Mouse (Mus musculus): ENCODE measurements at regions not wholly inside any gene's neighbourhood (a gene's known extent, or its start where the extent isn't known, plus 50 kb on each side); places are given as distances from the start of the nearest gene placed in this dataset.

DNA sequence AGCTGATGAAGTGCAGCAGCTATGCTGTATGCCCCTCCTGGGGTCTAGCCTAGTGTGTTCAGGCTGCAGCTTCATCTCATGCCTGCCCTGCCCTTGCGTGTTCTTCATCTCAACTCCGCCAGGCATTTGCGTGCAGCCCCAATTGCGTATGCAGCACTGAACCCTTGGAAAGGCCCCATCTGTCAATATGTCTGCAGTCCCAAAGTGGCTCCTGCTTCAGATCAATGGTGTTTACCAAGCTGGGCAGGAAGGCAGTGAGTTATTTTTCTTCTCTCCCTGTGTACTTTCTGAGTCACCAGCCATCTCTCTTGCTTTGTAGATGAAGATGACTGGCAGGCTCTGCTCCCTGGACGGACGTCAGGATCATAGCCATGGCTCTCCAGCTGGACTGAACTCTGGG is 264.5 kb downstream of the Matn1 start:
- in situ Hi-C loops (cut with MboI) = no loop called here

DNA sequence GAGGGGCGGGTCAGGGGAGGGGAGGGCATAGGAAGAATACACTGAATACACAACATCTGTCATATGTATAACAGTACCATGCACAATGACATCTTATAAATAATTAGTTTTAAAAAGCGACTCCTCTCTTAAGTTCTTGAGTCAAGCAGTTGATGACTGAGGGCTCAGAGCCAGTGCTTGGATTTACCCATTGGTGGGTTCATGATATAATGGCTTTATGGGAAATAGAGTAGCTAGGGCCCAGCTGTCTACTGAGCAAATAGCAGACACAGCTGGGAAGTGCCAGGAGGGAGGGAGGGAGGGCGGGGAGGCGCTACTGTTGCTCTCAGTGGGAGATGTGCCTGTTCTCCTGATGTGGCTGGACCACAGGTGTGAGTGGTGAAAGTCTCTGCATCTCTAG is 268.5 kb downstream of the Matn1 start:
- in situ Hi-C loops (cut with MboI) = no loop called here

DNA sequence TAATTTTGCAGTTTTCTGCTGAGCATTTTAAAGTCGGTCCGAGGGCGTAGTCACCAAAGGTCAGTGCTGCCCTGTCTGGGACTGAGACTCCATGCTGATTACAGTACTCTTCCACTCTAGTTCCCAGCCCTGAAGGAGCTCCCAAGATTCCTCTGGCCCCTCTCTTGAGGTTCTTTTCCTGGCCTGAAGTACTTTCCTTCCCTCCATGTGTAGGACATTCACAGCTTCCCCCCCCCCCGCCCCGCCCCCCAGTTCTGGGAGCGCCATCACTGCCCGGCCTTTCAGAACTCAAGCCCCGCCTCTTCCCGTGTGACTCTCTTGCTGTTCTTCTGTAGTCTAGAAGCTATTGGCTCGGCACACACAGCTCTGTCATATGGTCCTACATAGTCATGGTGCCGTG is 271.5 kb downstream of the Matn1 start:
- in situ Hi-C loops (cut with MboI) = no loop called here

DNA sequence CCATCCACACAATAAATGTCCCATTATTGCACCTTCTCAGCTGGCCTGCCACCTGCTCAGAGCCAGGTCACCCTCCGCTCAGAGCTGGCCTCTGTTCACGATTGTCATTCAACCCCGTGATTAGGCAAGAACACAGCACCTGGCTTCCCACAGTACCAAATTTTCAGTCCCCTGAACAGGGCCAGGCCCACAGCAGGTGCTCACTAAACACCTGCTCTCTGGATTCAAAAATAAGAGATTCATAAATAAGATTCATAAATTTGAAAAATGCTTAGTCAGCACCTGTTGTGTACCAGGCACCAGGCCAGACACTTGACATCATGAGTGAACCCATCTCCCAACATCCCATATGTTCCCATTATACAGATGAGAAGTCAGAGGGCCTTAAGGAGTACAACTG is 272.2 kb downstream of the Matn1 start:
- in situ Hi-C loops (cut with MboI) = no loop called here

DNA sequence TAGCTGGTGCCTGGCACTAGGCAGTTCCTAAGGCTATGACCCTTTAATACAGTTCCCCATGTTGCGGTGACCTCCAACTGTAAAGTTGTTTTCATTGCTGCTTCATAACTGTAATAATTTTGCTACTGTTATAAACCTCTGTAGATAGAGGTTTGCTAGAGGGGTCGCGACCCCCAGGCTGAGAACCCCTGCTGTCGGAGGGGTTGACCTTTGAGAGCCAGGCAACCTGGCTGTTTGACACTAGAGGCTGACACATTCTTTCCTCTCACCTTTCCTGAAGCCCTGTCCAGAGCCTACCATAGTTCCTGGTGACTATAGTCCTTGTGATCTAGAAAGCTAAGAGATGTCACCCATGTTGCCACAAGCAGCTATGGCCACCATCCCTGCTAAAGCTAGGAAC is 272.9 kb downstream of the Matn1 start:
- in situ Hi-C loops (cut with MboI) = no loop called here

DNA sequence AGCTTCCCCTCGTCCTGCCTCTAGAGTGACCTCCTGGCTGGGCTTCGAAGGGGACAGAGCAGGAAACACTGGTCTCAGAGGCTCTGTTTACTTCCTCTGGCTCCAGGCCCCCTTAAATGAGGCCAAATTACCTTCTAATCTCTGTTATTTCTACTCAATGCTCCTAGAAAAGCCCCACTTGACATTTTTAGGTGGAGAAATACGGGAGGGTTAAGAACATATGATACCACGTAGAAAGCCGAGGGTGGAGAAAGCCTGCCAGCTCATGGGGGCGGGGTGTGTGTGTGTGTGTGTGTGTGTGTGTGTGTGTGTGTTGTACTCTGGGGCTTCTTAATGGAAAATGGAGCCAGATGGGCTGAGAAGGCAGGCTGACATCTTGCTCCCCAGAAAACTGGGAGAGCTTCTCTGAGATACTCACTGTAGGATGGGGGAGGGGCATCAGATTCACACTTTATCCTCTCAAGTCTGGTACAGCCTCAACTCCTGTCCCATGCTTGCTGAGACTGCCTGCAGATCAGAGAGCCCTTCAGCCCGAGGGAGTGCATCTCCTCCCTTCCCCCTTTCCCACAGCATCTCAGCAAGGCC is 273.5 kb downstream of the Matn1 start:
- in situ Hi-C loops (cut with MboI) = no loop called here

DNA sequence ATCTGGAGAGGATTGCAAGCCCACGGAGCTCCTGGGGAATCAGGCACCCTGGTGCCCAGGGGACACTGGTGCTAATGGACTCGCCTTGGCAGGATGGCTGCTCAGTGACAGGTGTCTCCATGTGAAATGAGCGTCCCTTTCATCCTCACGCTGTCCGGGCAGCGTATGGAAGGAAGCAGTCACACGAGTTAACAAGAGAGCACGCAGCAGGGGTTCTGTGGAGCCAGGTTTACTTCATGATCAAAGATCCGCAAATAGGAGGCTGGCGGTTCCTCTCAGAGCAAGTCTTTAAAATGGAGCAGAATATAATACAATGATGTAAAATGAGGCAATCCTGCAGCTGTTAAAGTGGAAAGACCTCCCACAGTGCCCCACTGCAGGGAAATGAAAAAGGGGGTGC is 276.8 kb downstream of the Matn1 start:
- in situ Hi-C loops (cut with MboI) = no loop called here

DNA sequence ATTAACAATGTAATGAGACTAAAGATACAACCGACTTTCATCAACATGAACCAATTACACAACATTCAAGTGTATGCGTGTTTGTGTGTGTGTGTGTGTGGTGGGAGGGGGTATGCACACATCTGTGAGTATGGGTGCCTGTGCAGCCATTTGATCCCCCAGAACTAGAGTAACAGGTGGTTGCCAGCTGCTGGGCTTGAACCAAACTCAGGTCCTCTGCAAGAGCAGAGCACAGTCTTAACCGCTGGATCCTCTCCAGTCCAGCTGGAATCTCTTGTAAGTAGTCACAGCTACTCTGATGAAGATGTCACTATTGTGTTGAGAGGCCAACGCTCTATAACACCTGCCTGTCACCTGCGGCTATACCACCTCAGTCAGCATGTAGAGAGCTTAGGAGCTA is 286.2 kb downstream of the Matn1 start:
- in situ Hi-C loops (cut with MboI) = no loop called here

DNA sequence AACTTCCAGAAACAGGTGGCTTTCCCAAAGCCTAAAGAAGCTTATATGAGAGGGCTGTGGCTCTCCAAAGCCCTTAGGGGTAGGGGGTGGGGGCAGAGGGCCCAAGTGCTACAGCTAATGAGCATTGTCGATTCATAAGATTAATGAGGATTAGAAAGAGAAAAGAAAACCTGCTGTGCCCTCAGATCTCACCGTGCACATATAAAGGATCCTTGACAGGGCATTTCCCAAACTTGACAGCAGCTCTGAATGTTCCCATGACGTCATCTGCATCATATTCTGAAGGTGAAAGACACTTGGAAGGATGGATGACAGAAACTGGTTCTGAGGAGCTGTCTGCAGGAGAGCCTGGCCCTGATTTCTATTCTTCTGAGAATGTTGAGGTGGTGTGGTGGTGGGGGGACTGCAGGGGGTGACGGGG is 292.4 kb downstream of the Matn1 start:
- in situ Hi-C loops (cut with MboI) = no loop called here

DNA sequence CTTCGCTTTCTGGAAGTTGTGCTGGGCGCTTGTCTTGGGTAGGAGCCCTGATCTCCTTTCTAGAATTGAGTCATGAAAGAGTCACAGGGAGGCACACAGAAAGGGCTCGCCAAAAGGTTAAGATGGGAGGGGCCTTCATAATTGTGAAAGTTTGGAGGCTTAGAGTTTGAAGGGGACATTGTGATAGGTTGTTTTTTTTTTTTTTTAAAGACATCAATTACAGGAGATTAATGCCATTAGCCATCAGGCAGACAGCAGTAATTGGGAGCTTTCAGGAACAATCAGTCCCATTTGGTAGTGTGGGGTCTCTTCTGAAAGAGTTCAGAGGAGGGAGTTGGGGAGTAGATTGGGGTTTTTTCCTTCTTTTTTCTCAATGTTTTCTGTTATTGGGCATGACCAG is 294.4 kb downstream of the Matn1 start:
- in situ Hi-C loops (cut with MboI) = no loop called here

DNA sequence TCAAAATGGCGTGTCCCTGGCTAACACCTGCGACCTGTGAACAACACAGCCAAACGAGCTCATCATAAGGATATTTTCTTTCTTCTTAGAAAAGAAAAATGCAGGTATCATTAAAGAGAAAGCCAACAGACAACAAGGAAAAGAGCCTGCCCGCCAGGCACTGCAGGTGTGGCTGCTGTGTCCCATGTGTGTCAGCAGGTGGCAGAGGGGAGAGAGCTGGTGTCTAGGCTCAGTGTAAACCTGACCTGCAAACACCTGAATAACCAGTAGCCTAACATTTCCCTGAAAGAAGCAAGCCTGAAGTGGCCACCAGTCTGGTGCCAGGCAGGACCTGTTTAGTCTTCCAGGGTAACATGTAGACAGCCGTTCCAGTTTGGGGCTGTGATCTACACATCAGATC is 294.9 kb downstream of the Matn1 start:
- in situ Hi-C loops (cut with MboI) = no loop called here

DNA sequence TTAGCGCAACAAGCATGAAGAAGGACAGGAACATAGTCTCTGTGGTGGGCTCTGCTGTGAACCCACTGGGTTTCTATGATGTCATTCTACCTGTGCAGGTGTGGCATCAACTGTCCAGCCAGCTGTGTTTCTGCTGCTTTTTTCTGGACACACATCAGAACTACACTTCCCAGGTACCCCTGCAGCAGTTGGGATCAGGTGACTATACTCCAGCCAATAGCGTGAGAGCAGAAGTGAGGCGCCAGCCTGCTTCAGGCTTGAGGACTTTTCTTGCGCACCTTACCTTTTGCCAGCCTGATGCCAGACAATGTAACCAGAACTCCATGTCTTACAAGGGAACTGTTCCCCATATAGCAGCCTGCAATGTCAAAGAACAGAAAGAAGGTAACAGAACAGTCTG is 296.3 kb downstream of the Matn1 start:
- in situ Hi-C loops (cut with MboI) = no loop called here

DNA sequence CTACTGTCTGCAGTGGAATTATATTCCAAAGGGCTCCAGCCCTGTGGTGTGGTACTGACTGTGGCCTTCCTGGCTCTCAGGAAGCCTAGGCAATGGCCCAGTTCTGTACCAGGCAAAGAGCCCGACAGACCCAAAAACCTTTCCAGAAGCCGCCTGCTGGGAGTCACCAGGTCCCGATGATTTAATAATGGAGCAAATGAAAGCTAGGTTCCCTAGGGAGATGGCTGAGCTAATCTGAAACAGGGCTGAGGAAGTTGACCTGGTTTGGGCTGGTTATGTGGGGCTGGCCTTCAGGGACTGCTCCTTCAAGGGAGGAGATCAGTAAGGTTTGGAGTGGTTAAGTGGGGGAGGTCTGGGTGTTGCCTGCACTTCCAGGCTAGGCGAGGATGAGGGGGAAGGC is 298.1 kb downstream of the Matn1 start:
- in situ Hi-C loops (cut with MboI) = no loop called here

DNA sequence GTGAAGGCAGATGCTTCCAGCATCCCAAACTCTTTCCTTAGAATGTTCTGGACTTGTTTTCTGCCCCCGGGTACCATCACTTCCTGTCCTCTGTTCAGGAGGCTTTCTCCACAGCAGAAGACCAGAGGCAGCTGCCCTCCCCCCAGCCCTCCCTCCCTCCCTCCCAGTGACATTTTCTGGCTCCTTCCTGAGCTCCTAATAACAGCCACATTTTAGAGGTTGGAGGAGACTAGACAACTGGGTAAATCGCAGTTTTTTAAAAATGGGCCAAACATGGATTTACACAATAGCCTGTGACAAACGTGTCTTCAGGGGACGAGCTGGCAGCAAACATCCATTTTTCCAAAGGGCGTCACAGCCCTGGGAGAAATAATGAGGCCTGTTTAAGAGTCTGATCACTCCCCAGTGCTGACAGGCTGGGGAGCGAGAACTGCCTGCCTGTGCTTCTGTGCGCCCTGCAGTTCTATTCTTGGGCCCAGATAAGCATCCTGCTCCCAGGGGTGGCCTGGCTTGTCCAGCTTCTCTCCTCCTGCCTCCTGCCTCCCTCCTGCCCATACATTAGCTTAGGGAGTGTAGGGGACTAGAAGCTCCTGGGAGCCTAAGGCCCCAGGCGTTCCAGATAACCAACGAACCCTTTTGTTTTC is 299.7 kb downstream of the Matn1 start:
- in situ Hi-C loops (cut with MboI) = no loop called here

DNA sequence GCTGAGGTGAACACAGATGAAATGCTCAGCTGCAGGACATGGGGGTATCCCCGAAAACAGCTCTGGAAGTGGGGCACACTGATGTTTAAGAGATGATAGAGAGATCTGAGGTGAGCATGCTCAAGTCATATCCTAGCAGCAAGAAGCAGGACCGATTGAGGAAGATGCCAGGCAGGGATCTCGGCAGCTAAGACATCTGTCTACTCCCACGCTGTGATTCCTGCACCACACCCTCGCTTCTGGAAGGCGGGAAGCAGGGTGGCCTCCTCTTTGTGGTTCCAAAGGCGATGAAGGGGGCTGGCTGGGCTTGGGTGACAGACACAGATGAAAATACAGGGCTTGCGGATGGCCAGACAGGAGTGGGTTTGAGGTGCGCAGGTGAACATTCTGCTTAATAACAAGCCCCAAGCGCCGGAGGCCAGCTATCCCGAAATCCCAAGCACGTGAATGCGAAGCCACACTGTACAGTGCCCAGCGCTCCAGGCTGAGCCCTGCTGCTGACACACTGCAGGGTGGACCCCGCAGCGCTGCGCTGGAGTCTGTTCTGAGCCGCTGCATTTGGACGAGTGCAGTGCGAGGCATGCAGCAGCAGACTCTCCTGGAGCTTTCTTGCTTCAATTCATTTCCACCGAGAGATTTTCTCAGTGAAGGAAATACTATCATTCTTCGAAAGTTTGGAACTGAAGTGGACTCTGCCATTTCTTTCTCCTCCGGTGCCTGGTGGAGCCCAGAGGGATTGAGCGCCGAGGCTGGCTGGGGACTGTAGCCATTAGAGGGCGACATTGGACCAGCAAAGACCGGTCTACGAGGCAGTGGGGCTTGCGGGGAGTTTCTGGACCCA is 308.6 kb downstream of the Matn1 start:
- in situ Hi-C loops (cut with MboI) = no loop called here

DNA sequence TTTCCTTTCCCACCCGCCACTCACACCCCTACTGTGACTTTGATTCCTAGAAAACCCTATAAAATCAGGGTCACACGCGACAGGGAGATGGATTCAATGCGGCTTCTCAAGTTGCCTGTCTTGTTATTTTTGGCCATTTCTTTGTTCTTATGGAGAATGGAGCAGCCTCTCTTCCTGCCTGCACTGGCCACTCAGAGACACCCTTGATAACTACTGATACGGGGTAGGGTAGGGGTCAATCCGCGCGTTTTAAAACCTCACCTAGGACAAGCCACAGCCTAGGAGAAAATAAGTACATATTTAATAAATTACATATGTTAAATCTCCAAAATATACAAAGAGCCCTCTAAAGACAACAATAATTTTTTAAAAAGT is 309.2 kb downstream of the Matn1 start:
- in situ Hi-C loops (cut with MboI) = no loop called here

DNA sequence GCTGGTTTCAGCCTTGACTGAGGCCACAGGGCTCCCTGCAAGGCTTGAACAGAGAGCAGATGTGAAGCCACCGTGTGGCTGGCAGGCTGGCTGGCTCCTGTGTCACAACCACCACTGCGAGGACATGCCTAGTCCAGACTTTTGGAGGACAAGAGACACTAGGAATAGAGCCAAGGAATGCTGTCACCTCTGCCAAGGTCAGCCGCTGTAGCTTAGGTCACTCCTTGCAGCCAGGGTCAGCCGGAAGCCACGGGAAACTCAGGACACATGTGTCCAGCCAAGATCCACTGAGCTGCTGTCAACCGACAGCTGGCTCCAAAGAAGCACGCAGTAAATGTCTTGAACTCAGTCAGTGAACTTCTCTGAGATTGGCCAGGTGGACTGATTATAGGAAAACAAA is 310.1 kb downstream of the Matn1 start:
- in situ Hi-C loops (cut with MboI) = no loop called here

DNA sequence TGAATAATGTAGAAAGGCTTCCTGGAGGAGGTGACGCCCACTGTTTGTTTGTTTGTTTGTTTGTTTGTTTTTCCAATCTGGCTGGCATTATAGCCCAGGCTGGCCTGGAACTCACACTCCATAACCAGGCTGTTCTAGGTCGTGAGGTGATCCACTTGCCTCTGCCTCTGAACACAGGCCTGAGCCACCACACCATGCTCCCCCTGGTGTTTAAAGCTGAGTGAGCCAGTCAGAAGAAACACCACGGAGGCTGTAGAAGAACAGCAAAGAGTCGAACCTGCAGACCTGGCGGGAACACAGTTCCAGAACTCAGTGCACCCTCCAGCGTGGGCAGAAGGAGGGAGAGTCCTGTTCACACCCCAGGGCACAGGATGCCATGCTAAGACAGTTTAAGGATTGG is 310.5 kb downstream of the Matn1 start:
- in situ Hi-C loops (cut with MboI) = no loop called here

DNA sequence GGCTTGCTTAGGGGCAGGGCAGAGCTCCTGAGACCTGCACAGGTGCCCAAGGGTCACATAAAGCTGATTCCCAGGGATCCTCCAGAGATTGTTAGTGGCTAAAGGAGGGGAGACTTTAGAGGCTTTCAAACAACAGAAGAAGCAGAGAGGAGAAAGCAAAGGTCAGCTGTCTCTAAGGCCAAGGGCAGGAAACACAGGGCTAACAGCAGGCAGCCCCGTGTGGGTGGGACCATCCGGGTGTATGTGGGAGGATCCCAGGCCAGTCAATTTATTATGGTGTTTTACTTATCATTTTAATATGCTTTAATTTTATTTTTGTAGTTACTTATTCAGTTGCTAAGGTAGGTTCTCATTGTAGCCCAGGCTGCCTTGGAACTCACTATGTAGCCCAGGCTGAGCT is 317.1 kb downstream of the Matn1 start:
- in situ Hi-C loops (cut with MboI) = no loop called here

DNA sequence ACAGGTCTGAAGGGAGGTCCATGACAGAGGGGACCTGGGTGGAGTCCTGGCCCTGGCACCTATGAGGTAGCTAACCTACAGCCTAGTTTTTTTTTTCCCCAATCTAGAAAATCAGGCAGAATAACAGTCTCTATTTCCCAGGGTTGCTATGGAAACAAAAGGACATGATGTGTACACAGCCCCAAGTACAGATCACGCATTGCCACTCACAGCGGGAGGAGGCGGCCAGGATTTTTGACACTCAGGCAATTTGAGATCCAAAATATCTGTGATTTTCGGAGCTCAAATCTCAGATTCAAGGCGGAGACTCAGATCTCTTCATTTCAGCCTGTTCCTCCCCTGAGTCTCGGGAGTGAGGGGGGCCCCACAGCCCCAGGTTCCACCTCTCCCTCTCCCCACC is 318.7 kb downstream of the Matn1 start:
- in situ Hi-C loops (cut with MboI) = no loop called here

DNA sequence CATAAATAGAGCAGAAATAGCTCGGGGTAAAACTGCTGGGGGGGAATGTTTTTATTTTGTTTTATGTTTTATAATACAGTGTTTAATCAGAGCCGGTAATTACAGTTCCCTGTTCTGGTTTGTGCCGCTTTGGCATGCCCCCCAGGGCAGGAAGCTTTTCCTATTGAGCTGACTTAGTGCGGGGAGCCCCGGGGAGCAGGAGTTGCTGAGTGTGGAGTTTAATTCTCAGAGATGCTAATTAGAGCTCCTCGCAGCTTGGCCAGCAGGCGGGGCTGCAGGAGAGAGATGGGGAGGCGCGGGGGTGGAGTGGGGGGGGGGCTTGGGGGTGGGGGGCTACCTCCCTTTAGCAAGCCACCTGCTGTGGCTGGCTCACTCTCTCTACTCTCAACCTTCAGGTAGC is 322.6 kb downstream of the Matn1 start:
- in situ Hi-C loops (cut with MboI) = no loop called here

DNA sequence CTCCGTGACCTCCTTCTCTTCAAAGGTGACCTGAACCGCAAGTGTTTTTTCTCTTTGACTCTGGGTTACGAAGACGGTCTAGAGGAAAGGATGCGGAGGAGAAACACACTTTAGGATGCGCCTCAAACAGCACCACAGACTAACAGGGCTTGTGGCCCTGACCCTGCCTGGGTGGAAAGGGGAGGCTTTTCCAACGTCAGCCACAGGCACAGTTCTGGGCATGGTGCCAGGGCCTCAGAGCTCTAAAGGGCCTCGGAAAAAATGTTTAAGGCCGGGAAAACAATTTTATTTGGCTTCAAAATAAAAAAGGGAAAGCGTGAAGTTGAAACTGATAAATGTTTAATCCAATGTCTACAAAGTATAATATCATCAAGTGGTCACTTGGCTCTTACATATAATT is 323.6 kb downstream of the Matn1 start:
- in situ Hi-C loops (cut with MboI) = no loop called here

DNA sequence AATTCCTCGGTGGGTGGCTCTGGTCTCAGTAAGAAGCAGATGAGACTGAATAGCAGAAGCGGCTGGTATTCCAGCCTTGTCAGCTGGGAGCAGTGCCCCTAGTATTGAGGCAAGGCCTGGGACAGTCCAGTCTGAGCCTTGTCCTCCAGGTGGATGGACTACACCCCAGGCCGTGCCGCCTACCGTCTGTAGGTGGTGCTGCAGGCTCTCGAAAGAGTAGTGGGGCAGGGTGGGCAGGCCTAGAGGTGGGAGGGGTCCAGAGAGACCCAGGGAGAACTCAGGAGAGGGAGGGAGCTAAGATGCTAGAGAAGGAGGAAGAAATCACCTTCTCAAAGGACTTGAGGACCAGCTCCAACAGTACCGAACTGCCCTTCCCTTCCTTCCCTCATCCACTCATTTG is 326.0 kb downstream of the Matn1 start:
- in situ Hi-C loops (cut with MboI) = no loop called here

DNA sequence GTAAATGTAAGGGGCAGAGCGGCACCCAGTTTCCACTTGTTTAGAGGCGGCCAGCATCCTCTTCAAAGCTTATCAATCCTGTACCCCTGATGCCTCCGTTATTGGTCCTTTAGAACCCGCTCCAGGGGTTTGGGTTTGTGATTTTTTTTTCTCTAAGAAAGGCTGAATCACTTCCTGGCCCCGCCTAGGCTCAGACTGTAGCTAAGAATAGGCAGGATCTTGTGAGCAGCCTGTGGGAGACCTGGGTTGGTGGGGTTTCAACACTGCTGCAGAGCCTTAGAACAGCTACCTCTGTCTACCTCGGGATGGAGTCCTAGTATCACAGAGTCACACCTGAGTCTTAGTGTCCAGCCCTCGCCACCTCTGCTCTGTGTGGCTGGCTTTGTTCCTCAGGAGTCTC is 327.9 kb downstream of the Matn1 start:
- in situ Hi-C loops (cut with MboI) = no loop called here
